Mouse (Mus musculus) heart, postnatal 0 days (tissue): Measurements from ENCODE around the gene Scml4. TPM values are rescaled to one million over a fixed set of nuclear protein-coding genes. Genes with fewer than 3 reads are reported as not detected.
A peak's percentile ranks its signal among the peaks of the same experiment; 100 is the strongest.

Experiments used
- ATAC-seq: fragments of 200-750 bp; cut with Nextera tagmentation; 2 replicates; pipeline ENCODE4 v1.8.0; 2017; ENCODE audit warnings: low read depth, moderate number of reproducible peaks, moderate library complexity; ENCODE audit not compliant: insufficient read depth
- DNase-seq: peaks from one replicate; pipeline ENCODE4 v3.0.0-alpha.2; 2016; ENCODE audit warnings: low spot score
- H3K27ac ChIP-seq: fragments of 300-500 bp; sonication (generic); 2 replicates; pipeline ENCODE4 v1.5.1; 2014; ENCODE audit warnings: low read depth, mild to moderate bottlenecking
- H3K27me3 ChIP-seq: fragments of 300-500 bp; sonication (generic); 2 replicates; pipeline ENCODE4 v1.6.1; 2014; ENCODE audit warnings: low read length, mixed read lengths; ENCODE audit not compliant: control insufficient read depth, insufficient read depth
- H3K36me3 ChIP-seq: fragments of 300-500 bp; sonication (generic); replicated peaks from 2 replicates; pipeline ENCODE4 v1.6.1; 2014; ENCODE audit warnings: low read length, mixed read lengths; ENCODE audit not compliant: control insufficient read depth, insufficient read depth
- H3K4me1 ChIP-seq: fragments of 300-500 bp; sonication (generic); 2 replicates; pipeline ENCODE4 v1.6.1; 2014; ENCODE audit warnings: antibody characterized with exemption; ENCODE audit not compliant: control insufficient read depth, insufficient read depth
- H3K4me2 ChIP-seq: fragments of 300-500 bp; sonication (generic); 2 replicates; pipeline ENCODE4 v1.6.1; 2014; ENCODE audit warnings: low read depth, mild to moderate bottlenecking, low read length, moderate library complexity
- H3K4me3 ChIP-seq: fragments of 300-500 bp; sonication (generic); 2 replicates; pipeline ENCODE4 v1.5.1; 2014; ENCODE audit warnings: low read depth, low read length
- H3K9ac ChIP-seq: fragments of 300-500 bp; sonication (generic); replicated peaks from 2 replicates; pipeline ENCODE4 v1.6.1; 2014; ENCODE audit warnings: low read depth, low read length, mixed read lengths
- H3K9me3 ChIP-seq: fragments of 300-500 bp; sonication (generic); replicated peaks from 2 replicates; pipeline ENCODE4 v1.6.1; 2016; ENCODE audit warnings: low read length; ENCODE audit not compliant: control insufficient read depth
- CTCF ChIP-seq: IDR thresholded peaks from 2 replicates; pipeline ENCODE4 v1.5.1; 2016; ENCODE audit warnings: antibody characterized with exemption, control low read depth, low read depth
- EP300 ChIP-seq: IDR thresholded peaks from 2 replicates; pipeline ENCODE4 v1.6.1; 2016; ENCODE audit warnings: antibody characterized with exemption, low read depth
- WGBS: fragments of 180-500 bp; shearing (Covaris S2); extraction: QIAGEN DNeasy Blood & Tissue Kit; methylation state at CpG from one replicate; pipeline ENCODE4 v1.1.7; 2014; 5-methylcytosine and 5-hydroxymethylcytosine counted together
- polyA plus RNA-seq: library from polyadenylated mRNA; unstranded; fragments of >200 nt; fragmentation: Nextera tagmentation; extraction: Ambion mirVana; gene quantifications from 2 replicates; pipeline ENCODE4 v1.2.1, GENCODE M21; 2015
- total RNA-seq: library from RNA; depleted of rRNA; stranded (reverse); fragments of >200 nt; gene quantifications from 2 replicates; pipeline ENCODE4 v1.2.3, GENCODE M21; 2014; ENCODE audit warnings: low replicate concordance

The Scml4 gene
- total and polyA plus RNA-seq, 2 experiments from 2014 or later: 0.19 to 1.2 TPM

DNA sequence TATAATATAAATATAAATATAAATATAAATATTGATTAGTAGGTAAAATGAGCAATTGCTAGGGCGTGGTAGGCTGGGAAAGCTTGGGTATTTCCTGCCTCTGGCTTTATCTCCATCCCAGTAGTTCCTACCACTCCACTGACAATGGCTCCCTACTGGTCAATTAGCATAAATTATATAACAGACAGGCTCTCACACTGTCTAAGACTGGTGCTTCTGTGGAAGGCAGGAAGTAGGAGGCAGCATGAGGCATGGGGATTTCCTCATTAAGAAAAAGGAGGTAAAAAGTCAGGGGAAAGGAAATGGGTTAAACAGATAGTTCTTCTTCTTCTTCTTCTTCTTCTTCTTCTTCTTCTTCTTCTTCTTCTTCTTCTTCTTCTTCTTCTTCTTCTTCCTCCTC lies 48.4 kb downstream of the Scml4 start:
- no peak overlapping the region for H3K4me2 ChIP-seq
- no peak overlapping the region for H3K9ac ChIP-seq
- no peak overlapping the region for H3K27ac ChIP-seq
- no peaks in the 10 kb centered on the region for H3K36me3 ChIP-seq
- no peak overlapping the region for H3K4me3 ChIP-seq
- H3K4me1 ChIP-seq: peaks cover 7% of the 10 kb centered on the region; the same call in 1 of the 2 replicates
- no peaks in the 10 kb centered on the region for H3K27me3 ChIP-seq
- WGBS: 68% methylated on average over 1 of the region's 1 CpGs
- TF ChIP-seq EP300 (no peak), CTCF (no peak)
- no peak for DNase-seq
- ATAC-seq: no peak
- H3K9me3 ChIP-seq: no peaks in the 10 kb centered on the region

GRCm38 (mm10) chr10:42910567-42910966 lies 50.4 kb downstream of the Scml4 start:
- TF ChIP-seq EP300: no peak
- TF ChIP-seq CTCF: no peak
- no peak for ATAC-seq
- WGBS: 14% methylated on average over 4 of the region's 4 CpGs

GRCm38 (mm10) chr10:42912056-42912455 lies 51.9 kb downstream of the Scml4 start:
- H3K36me3 ChIP-seq: no peaks in the 10 kb centered on the region
- no peak for TF ChIP-seq EP300
- no peak for TF ChIP-seq CTCF
- H3K4me3 ChIP-seq: no peak overlapping the region
- no peak for DNase-seq
- ATAC-seq: no peak
- no peaks in the 10 kb centered on the region for H3K9me3 ChIP-seq
- no peak overlapping the region for H3K9ac ChIP-seq
- no peak overlapping the region for H3K27ac ChIP-seq
- H3K4me1 ChIP-seq: peaks cover 7% of the 10 kb centered on the region; the same call in 1 of the 2 replicates
- WGBS: 88% methylated on average over 10 of the region's 10 CpGs
- no peak overlapping the region for H3K4me2 ChIP-seq
- H3K27me3 ChIP-seq: no peaks in the 10 kb centered on the region

More at GRCm38 (mm10) chr10:42910567-42910966, 50.4 kb downstream of the Scml4 start:
- Histone ChIP-seq H3K27ac (no peak overlapping the region), H3K4me3 (no peak overlapping the region), H3K9ac (no peak overlapping the region), H3K4me1 (peaks cover 7% of the 10 kb centered on the region; the same call in 1 of the 2 replicates), H3K27me3 (no peaks in the 10 kb centered on the region), H3K36me3 (no peaks in the 10 kb centered on the region), H3K4me2 (no peak overlapping the region), H3K9me3 (no peaks in the 10 kb centered on the region)
- no peak for DNase-seq

- WGBS: 48% methylated on average over 4 of the region's 4 CpGs
- TF ChIP-seq CTCF (peak; percentile 11; the same call in 1 of the 2 replicates), EP300 (no peak)
- Histone ChIP-seq H3K36me3 (no peaks in the 10 kb centered on the region), H3K9ac (no peak overlapping the region), H3K4me2 (no peak overlapping the region), H3K9me3 (no peaks in the 10 kb centered on the region), H3K27ac (no peak overlapping the region), H3K27me3 (no peaks in the 10 kb centered on the region), H3K4me3 (no peak overlapping the region), H3K4me1 (peaks cover 7% of the 10 kb centered on the region; the same call in 1 of the 2 replicates)
- DNase-seq (no peak), ATAC-seq (no peak)
Observed at GRCm38 (mm10) chr10:42913196-42913595, 53.0 kb downstream of the Scml4 start.

- no peaks in the 10 kb centered on the region for H3K9me3 ChIP-seq
- WGBS: 42% methylated on average over 6 of the region's 6 CpGs
- H3K27ac ChIP-seq: no peak overlapping the region
- no peak for ATAC-seq
- peaks cover 7% of the 10 kb centered on the region; the same call in 1 of the 2 replicates for H3K4me1 ChIP-seq
- no peaks in the 10 kb centered on the region for H3K27me3 ChIP-seq
- no peak overlapping the region for H3K4me3 ChIP-seq
- no peak overlapping the region for H3K4me2 ChIP-seq
- H3K9ac ChIP-seq: no peak overlapping the region
- TF ChIP-seq CTCF: no peak
- no peak for TF ChIP-seq EP300
- H3K36me3 ChIP-seq: no peaks in the 10 kb centered on the region
- DNase-seq: no peak
Observed at GRCm38 (mm10) chr10:42914146-42914545, 54.0 kb downstream of the Scml4 start.

DNA sequence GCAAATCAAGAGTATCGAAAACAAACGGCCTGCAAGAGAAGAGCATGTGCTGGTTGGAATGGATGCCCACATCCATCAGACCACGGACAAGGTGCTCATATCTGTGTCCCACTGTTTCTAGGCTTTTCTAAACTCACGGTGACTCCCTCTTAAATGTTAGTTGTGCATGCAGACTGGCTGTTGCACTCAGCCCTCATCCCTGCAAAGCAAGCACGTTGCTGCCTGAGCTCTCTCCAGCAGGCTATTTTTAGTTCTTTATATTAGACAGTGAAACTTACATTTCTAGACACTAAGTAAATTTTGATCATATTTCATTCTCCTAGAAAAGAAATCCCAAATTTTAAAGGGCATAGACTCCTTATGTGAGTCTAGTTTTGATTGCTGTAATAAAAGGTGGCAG lies 57.2 kb downstream of the Scml4 start:
- Histone ChIP-seq H3K27me3 (no peaks in the 10 kb centered on the region), H3K4me2 (no peak overlapping the region), H3K4me3 (no peak overlapping the region), H3K36me3 (no peaks in the 10 kb centered on the region), H3K9me3 (no peaks in the 10 kb centered on the region), H3K4me1 (no peaks in the 10 kb centered on the region), H3K27ac (no peak overlapping the region), H3K9ac (no peak overlapping the region)
- WGBS: 55% methylated on average over 5 of the region's 5 CpGs
- TF ChIP-seq CTCF: no peak
- TF ChIP-seq EP300: no peak
- ATAC-seq (no peak), DNase-seq (no peak)
